Mouse (Mus musculus) urinary bladder, postnatal 25 days (tissue): Measurements from ENCODE around the gene A630073D07Rik.
"Not testable (repeated sequence)": the region's sequence is repeated elsewhere in the genome, so short reads cannot be mapped to it uniquely, and the experiment has no call there.

Source experiments
- DNase-seq: peaks from one replicate; pipeline ENCODE4 v3.0.0; 2022; ENCODE audit warnings: low spot score

A630073D07Rik gene

DNA sequence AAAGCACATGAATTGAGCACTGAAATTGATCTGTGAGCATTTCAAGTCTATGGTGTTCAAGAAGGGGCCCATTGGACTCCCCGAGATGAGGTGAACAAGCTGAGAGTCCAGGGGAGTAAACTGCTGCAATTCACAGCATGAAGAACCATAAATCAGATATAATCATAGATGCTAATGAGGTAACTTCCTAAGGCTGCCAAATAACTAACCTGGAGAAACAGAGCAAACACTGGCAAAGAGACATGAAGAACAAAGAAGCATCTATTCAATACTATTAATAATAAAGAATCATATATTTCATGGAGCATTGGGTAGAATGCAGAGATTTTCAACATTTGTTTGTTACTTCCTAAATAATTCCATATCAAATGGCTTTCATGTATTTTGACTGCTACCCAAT lies at the start of gene A630073D07Rik:
A630073D07Rik (minus strand) TSS at position 101 of the 400 bp plus-strand sequence.
- DNase-seq = no peak

DNA sequence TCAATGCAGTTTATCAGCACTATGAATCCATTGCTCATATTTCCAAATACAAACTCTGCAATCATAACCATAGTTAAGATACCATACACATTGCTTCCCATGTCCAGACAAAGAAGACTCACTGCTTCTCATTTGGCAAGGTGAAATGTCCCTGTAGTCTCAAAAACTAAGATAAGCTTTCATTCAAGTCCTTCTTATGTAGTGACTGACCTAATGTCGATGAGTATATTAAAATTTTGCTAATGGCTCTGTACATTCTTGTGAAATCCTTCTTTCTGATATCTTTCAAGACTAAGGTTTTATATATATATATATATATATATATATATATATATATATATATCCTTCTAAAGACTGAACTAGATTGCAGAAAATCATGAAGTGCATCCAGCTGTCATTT lies 49.6 kb upstream of the A630073D07Rik start, which contains the start of gene Tas2r121:
Tas2r121 (minus strand) TSS at position 101 of the 400 bp plus-strand sequence.
- no peak for DNase-seq

DNA sequence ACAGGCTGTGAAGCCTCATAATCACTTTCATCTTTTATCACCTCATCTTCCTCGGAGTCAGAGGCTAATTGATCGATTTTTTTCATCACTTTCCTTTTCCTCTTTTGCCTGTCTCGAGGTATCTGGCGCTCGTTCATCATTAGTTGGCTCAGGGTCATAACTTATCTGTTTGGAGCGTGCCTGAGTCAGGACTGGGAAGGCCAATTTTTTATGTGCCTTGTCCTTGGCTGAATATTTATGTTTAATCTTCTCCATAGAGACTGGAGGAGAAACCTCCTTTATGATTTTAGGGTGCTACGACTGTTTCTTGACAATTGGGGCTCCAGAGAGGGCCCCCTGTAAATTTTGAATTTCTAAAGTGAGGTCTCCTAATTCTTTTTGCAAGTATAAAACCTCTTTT lies 40.3 kb upstream of the A630073D07Rik start:
- not testable (repeated sequence) for DNase-seq

DNA sequence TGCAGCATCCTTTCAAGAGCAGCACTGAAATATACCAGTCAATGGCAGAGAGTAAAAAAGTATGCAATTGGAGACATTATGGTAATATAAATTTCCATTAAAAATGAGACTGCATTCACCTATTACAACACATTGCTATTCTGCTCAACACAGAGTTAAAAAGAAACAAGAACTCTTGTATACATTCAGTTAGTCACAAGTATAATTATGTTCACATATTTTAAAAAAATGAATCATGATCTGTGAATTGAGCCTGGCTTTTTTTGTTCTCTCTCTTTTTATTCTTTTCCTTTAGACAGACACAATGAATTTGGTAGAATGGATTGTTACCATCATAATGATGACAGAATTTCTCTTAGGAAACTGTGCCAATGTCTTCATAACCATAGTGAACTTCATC lies 5.3 kb upstream of the A630073D07Rik start, which contains the start of gene Tas2r120:
Tas2r120 (plus strand) TSS at position 301 of the 400 bp plus-strand sequence.
- DNase-seq = no peak

DNA sequence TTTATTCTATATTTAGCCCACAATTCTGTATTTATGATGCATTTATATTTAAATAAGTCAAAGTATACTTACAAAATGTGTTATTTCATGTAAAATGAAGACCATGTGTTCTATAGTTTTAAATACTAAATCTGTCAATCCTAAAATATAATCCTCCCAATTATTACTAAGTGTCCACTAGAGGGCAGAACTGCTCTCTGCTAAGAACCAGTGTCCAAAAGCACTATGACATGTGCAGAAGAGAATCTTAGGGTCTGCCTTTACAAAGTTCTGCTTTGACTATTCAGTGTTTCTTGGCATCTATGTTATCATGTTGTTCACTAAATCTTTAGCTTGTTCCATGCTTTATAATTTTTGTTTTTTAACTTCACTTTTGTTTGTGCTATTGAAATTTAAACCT lies 1.9 kb downstream of the A630073D07Rik start:
- DNase-seq = no peak

DNA sequence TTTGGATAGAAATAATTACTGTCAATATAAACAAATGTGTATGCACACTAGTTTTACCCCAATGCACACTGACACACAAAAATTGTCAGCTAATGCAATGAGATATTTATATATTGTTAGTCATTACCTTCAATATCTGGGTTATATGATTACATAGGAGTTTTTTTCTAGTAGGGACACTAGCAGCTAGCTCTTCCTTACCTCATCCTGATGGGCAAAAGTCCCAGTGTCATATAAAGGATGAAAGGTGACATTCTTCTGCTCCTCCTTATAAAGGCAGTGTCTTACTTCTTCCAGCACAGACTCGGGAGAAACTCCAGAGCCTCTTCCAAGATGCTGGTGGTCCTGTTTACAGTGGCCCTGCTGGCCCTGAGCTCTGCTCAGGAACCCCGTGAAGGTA lies 55.7 kb downstream of the A630073D07Rik start, which contains the start of gene Prp2:
Prp2 (plus strand) TSS at position 301 of the 400 bp plus-strand sequence.
- DNase-seq = not testable (repeated sequence)
